Mouse (Mus musculus): ENCODE measurements at regions not wholly inside any gene's neighbourhood (a gene's known extent, or its start where the extent isn't known, plus 50 kb on each side); places are given as distances from the start of the nearest gene placed in this dataset.
"Not testable (repeated sequence)": the region's sequence is repeated elsewhere in the genome, so short reads cannot be mapped to it uniquely, and the experiment has no call there.

DNA sequence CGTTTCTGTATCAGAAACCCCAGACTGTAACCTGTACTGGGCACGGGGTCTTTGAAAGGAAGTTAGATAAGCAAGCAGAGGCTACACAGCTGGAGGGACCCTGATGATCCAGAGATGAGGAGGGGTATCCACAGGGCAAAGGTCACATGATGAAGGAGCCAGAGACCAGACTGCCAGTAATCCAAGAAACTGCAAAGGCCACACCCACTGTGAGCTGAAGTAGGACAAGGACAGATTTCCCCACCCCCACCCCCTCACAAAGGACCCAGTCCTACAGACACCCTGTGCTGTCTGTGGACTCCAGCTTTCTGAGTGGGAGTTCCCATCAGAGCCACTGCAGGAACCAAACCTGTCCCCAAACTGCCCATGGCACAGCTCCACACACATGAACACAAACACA lies 124.9 kb upstream of the A430005L14Rik start:
- H3K27ac ChIP-seq (ENCODE audit: insufficient read depth, low read depth, low read length) = no peak overlapping the region
- H3K4me3 ChIP-seq (ENCODE audit: insufficient read depth, low read length) = no peak overlapping the region
- H3K4me1 ChIP-seq (ENCODE audit: control insufficient read depth, insufficient read depth, low read length) = no peaks in the 10 kb centered on the region
- no peak for TF ChIP-seq POLR2A (IDR thresholded peaks at IDR 0.05; ENCODE audit: borderline replicate concordance, low read depth, low read length)
- TF ChIP-seq CTCF (IDR thresholded peaks at IDR 0.05; ENCODE audit: low read depth, low read length) = no peak

GRCm38 (mm10) chr4:153844766-153845165 lies 112.3 kb upstream of the A430005L14Rik start:
- no peak for TF ChIP-seq CTCF (IDR thresholded peaks at IDR 0.05; ENCODE audit: low read depth, low read length)
- TF ChIP-seq POLR2A (IDR thresholded peaks at IDR 0.05; ENCODE audit: borderline replicate concordance, low read depth, low read length) = no peak
- Histone ChIP-seq H3K4me3 (ENCODE audit: insufficient read depth, low read length) (no peak overlapping the region), H3K4me1 (ENCODE audit: control insufficient read depth, insufficient read depth, low read length) (no peaks in the 10 kb centered on the region), H3K27ac (ENCODE audit: insufficient read depth, low read depth, low read length) (no peak overlapping the region)

GRCm38 (mm10) chr4:153848274-153848673 lies 108.8 kb upstream of the A430005L14Rik start:
- Histone ChIP-seq H3K4me3 (ENCODE audit: insufficient read depth, low read length) (no peak overlapping the region), H3K27ac (ENCODE audit: insufficient read depth, low read depth, low read length) (no peak overlapping the region), H3K4me1 (ENCODE audit: control insufficient read depth, insufficient read depth, low read length) (no peaks in the 10 kb centered on the region)
- TF ChIP-seq CTCF (IDR thresholded peaks at IDR 0.05; ENCODE audit: low read depth, low read length) (no peak), POLR2A (IDR thresholded peaks at IDR 0.05; ENCODE audit: borderline replicate concordance, low read depth, low read length) (no peak)

- Histone ChIP-seq H3K4me1 (ENCODE audit: control insufficient read depth, insufficient read depth, low read length) (no peaks in the 10 kb centered on the region), H3K4me3 (ENCODE audit: insufficient read depth, low read length) (no peak overlapping the region), H3K27ac (ENCODE audit: insufficient read depth, low read depth, low read length) (no peak overlapping the region)
- TF ChIP-seq POLR2A (IDR thresholded peaks at IDR 0.05; ENCODE audit: borderline replicate concordance, low read depth, low read length) (no peak), CTCF (IDR thresholded peaks at IDR 0.05; ENCODE audit: low read depth, low read length) (no peak)
Observed at GRCm38 (mm10) chr4:153850186-153850585, 106.9 kb upstream of the A430005L14Rik start.

- Histone ChIP-seq H3K4me1 (ENCODE audit: control insufficient read depth, insufficient read depth, low read length) (no peaks in the 10 kb centered on the region), H3K27ac (ENCODE audit: insufficient read depth, low read depth, low read length) (no peak overlapping the region), H3K4me3 (ENCODE audit: insufficient read depth, low read length) (no peak overlapping the region)
- no peak for TF ChIP-seq CTCF (IDR thresholded peaks at IDR 0.05; ENCODE audit: low read depth, low read length)
- no peak for TF ChIP-seq POLR2A (IDR thresholded peaks at IDR 0.05; ENCODE audit: borderline replicate concordance, low read depth, low read length)
Observed at GRCm38 (mm10) chr4:153854084-153854747, 102.8 kb upstream of the A430005L14Rik start.

DNA sequence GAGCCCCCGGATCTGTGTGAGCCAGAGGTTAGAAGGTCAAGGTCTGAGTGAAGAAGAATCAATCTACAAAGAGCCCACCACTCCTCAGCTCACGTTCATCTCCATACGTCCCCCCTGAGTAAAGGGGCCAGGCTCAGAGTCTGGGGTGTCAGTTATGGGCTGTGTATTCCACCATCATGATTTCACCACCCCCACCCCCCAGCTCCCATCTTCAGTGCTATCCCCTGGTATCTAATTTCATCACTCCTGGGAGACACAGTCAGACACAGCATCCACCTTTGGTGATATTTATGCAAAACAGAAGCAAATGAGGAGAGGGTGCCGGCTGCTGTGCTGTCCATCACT lies 102.3 kb upstream of the A430005L14Rik start:
- no peak overlapping the region for H3K27ac ChIP-seq (ENCODE audit: insufficient read depth, low read depth, low read length)

DNA sequence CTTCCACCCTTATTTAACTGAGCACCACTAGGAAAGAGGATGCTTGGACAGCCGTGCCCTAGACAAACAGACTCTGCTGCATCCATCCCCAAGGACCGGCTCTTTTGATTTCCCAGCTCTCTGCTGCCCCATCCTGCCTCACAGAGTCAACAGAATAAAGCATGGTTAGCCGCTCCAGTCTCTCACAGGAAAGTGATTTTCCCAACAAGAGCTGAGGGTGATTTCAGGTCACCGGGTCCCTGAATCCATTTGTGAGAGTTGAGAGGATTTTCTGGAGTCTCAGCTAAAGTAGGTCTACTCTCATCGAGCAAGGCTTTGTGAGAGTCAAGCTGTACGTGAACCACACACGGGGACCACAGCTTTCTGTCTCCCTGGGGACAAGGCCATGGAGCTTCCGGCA lies 95.6 kb upstream of the A430005L14Rik start:
- H3K27ac ChIP-seq (ENCODE audit: insufficient read depth, low read depth, low read length) = no peak overlapping the region
- no peaks in the 10 kb centered on the region for H3K4me1 ChIP-seq (ENCODE audit: control insufficient read depth, insufficient read depth, low read length)
- no peak for TF ChIP-seq POLR2A (IDR thresholded peaks at IDR 0.05; ENCODE audit: borderline replicate concordance, low read depth, low read length)
- no peak for TF ChIP-seq CTCF (IDR thresholded peaks at IDR 0.05; ENCODE audit: low read depth, low read length)
- no peak overlapping the region for H3K4me3 ChIP-seq (ENCODE audit: insufficient read depth, low read length)

More for the DNA sequence above, 102.3 kb upstream of the A430005L14Rik start:
- TF ChIP-seq POLR2A (IDR thresholded peaks at IDR 0.05; ENCODE audit: borderline replicate concordance, low read depth, low read length) (no peak), CTCF (IDR thresholded peaks at IDR 0.05; ENCODE audit: low read depth, low read length) (no peak)
- Histone ChIP-seq H3K4me1 (ENCODE audit: control insufficient read depth, insufficient read depth, low read length) (no peaks in the 10 kb centered on the region), H3K4me3 (ENCODE audit: insufficient read depth, low read length) (no peak overlapping the region)

DNA sequence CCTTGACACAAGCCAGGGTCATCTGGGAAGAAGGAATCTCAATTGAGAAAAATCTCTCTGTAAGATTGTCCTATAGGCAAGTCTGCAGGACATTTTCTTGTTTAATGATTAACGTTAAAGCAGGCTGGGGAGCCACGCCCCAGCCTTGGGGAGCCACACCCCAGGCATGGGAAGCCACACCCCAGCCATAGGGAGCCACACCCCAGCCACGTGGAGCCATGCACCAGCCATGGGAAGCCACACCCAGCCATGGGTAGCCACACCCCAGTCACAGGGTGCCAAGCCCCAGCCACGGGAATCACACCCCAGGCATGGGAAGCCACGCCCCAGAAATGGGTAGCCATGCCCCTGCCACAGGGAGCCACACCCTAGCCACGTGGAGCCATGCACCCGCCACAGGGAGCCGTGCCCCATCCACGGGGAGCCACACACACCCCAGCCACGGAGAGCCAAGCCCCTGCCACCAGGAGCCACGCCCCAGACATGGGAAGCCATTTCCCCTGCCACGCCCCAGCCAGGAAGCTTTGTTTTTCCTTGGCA lies 94.8 kb upstream of the A430005L14Rik start:
- H3K4me3 ChIP-seq (ENCODE audit: insufficient read depth, low read length) = no peak overlapping the region
- TF ChIP-seq POLR2A (IDR thresholded peaks at IDR 0.05; ENCODE audit: borderline replicate concordance, low read depth, low read length) (no peak), CTCF (IDR thresholded peaks at IDR 0.05; ENCODE audit: low read depth, low read length) (no peak)
- no peaks in the 10 kb centered on the region for H3K4me1 ChIP-seq (ENCODE audit: control insufficient read depth, insufficient read depth, low read length)
- H3K27ac ChIP-seq (ENCODE audit: insufficient read depth, low read depth, low read length) = no peak overlapping the region

GRCm38 (mm10) chr4:153872346-153872745 lies 84.7 kb upstream of the A430005L14Rik start:
- H3K4me3 ChIP-seq (ENCODE audit: insufficient read depth, low read length) = no peak overlapping the region
- no peaks in the 10 kb centered on the region for H3K4me1 ChIP-seq (ENCODE audit: control insufficient read depth, insufficient read depth, low read length)
- TF ChIP-seq CTCF (IDR thresholded peaks at IDR 0.05; ENCODE audit: low read depth, low read length) (no peak), POLR2A (IDR thresholded peaks at IDR 0.05; ENCODE audit: borderline replicate concordance, low read depth, low read length) (no peak)

GRCm38 (mm10) chr4:153875036-153875435 lies 82.0 kb upstream of the A430005L14Rik start:
- H3K27ac ChIP-seq (ENCODE audit: insufficient read depth, low read depth, low read length); H3K4me3 ChIP-seq (ENCODE audit: insufficient read depth, low read length); H3K4me1 ChIP-seq (ENCODE audit: control insufficient read depth, insufficient read depth, low read length): not testable (repeated sequence)

More at GRCm38 (mm10) chr4:153872346-153872745, 84.7 kb upstream of the A430005L14Rik start:
- no peak overlapping the region for H3K27ac ChIP-seq (ENCODE audit: insufficient read depth, low read depth, low read length)
